Mouse (Mus musculus): Measurements from ENCODE around the gene Myh14. TPM values are rescaled to one million over a fixed set of nuclear protein-coding genes. Genes with fewer than 3 reads are reported as not detected.
A peak's percentile ranks its signal among the peaks of the same experiment; 100 is the strongest.
"Not testable (repeated sequence)": the region's sequence is repeated elsewhere in the genome, so short reads cannot be mapped to it uniquely, and the experiment has no call there.

Myh14 gene
- 2.2 and 2.5 TPM in 2 replicates for polyA plus RNA-seq (2014; fragmentation: Nextera tagmentation; extraction: Ambion mirVana)

DNA sequence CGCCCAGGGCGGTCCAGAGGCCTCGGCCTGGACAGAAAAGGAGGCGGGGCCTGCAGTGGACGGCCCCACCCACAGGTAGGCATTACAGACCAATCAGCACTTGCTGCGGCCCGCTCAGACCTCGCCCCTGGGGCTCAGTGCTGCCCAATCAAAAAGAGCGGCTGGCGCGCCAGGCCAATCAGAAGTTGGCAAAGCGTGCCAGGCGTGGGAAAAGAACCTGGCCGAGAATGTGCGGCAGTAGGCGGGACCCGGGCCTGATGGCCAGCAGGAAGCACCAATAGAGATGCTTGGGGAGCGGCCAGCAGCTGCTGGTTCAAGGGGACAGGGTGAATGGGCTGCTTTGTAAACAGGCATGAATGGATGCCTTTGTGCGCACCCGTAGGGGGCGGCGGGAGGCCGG lies at the start of gene Myh14:
Gene Myh14 (minus strand): TSS at position 41 of the 400 bp plus-strand sequence.
- peak within 1 kb of the TSS; percentile 29 for H3K9ac ChIP-seq (ENCODE audit: low read length)
- peak within 1 kb of the TSS; percentile 25 for H3K4me3 ChIP-seq (ENCODE audit: low read depth, low read length)
- H3K4me2 ChIP-seq (ENCODE audit: low read depth) = peak within 1 kb of the TSS; percentile 33
- peaks cover 17% of the 10 kb centered on the region for H3K27me3 ChIP-seq (ENCODE audit: control insufficient read depth, insufficient read depth, low read length)
- under 1% methylated on average over 23 of the region's 23 CpGs for WGBS
- DNase-seq (ENCODE audit: low spot score) = peak; percentile 92
- H3K9me3 ChIP-seq (ENCODE audit: control insufficient read depth, low read length) = 0 out of 2 replicates have a peak, but pooled peaks cover 2% of the 10 kb centered on the region
- no peak within 1 kb of the TSS for H3K27ac ChIP-seq (ENCODE audit: low read depth, low read length)
- peak; percentile 96 for ATAC-seq (ENCODE audit: insufficient read depth, low FRiP score, low TSS enrichment)
- no peaks in the 10 kb centered on the region for H3K36me3 ChIP-seq (ENCODE audit: control insufficient read depth, insufficient read depth, low read length)
- peaks cover 5% of the 10 kb centered on the region for H3K4me1 ChIP-seq (ENCODE audit: control insufficient read depth, insufficient read depth, low read length)

DNA sequence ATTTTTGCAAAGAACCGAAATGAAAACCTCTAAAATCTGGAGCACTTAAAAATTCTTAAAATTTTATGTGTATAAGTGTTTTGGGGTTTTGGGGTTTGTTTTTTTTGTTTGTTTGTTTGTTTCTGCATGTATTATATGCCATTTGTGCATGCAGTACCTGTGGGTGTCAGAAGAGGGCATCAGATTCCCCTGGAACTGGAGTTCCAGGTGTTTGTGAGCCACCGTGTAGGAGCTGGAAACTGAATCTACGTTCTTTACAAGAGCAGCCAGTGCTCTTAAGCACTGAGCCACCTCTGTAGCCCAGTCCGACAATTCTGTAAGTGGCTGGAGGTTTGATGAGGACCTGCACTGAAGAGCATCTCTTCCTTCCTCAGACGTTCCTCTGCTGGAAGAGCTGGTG lies 39.2 kb upstream of the Myh14 start:
- Histone ChIP-seq H3K4me1 (ENCODE audit: control insufficient read depth, insufficient read depth, low read length) (no peaks in the 10 kb centered on the region), H3K9ac (ENCODE audit: low read length) (no peak overlapping the region), H3K4me3 (ENCODE audit: low read depth, low read length) (no peak overlapping the region), H3K36me3 (ENCODE audit: control insufficient read depth, insufficient read depth, low read length) (no peaks in the 10 kb centered on the region), H3K27me3 (ENCODE audit: control insufficient read depth, insufficient read depth, low read length) (no peaks in the 10 kb centered on the region), H3K4me2 (ENCODE audit: low read depth) (no peak overlapping the region), H3K9me3 (ENCODE audit: control insufficient read depth, low read length) (no peaks in the 10 kb centered on the region), H3K27ac (ENCODE audit: low read depth, low read length) (no peak overlapping the region)
- DNase-seq (ENCODE audit: low spot score) (no peak), ATAC-seq (ENCODE audit: insufficient read depth, low FRiP score, low TSS enrichment) (no peak)
- 89% methylated on average over 5 of the region's 5 CpGs for WGBS

DNA sequence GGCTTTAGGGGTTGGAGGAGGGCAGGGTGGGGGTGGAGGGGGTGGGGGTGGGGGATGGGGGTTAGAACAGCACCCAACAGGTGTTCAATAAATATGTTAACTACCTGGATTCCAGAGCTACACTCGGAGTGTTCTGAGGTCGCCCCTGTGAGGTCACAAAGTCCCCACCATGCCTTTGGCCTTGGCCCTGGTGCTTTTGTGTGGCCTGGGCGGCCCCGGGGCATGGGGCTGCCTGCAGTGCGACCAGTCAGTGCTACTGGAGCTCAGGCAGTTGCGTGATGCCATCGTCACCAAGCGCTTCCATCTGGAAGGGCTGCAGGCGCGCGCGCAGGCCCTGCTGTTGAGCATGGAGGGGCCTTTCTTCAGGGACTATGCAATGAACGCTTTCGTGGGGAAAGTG lies 37.9 kb upstream of the Myh14 start, which contains the start of gene Izumo2:
Gene Izumo2 (plus strand): TSS at position 169 of the 400 bp plus-strand sequence.
- no peak within 1 kb of the TSS for H3K27ac ChIP-seq (ENCODE audit: low read depth, low read length)
- H3K4me2 ChIP-seq (ENCODE audit: low read depth) = no peak within 1 kb of the TSS
- H3K9ac ChIP-seq (ENCODE audit: low read length) = no peak within 1 kb of the TSS
- DNase-seq (ENCODE audit: low spot score) (no peak), ATAC-seq (ENCODE audit: insufficient read depth, low FRiP score, low TSS enrichment) (no peak)
- 68% methylated on average over 14 of the region's 14 CpGs for WGBS
- H3K9me3 ChIP-seq (ENCODE audit: control insufficient read depth, low read length) = no peaks in the 10 kb centered on the region
- no peaks in the 10 kb centered on the region for H3K27me3 ChIP-seq (ENCODE audit: control insufficient read depth, insufficient read depth, low read length)
- H3K36me3 ChIP-seq (ENCODE audit: control insufficient read depth, insufficient read depth, low read length) = no peaks in the 10 kb centered on the region
- H3K4me1 ChIP-seq (ENCODE audit: control insufficient read depth, insufficient read depth, low read length) = no peaks in the 10 kb centered on the region
- H3K4me3 ChIP-seq (ENCODE audit: low read depth, low read length) = no peak within 1 kb of the TSS

DNA sequence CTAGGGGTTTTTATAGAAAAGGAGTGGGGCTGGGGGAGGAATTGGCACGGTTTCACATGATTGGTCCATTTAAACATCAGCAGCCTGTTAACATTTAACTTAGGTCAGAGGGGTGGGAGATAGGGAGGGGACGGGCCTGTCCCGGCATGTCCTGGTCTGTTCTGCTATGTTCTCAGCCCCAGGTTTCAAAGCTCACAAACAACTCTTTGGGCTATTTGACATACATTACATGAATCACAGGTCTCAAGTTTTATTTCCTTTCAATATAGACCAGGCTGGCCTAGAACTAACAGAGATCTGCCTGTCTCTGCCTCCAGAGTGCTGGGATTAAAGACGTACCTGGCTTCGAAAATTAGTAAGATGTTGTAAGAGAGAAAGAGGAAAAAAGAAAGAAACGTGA lies 37.5 kb upstream of the Myh14 start:
- H3K36me3 ChIP-seq (ENCODE audit: control insufficient read depth, insufficient read depth, low read length); H3K9me3 ChIP-seq (ENCODE audit: control insufficient read depth, low read length); H3K27ac ChIP-seq (ENCODE audit: low read depth, low read length); H3K4me1 ChIP-seq (ENCODE audit: control insufficient read depth, insufficient read depth, low read length); H3K4me3 ChIP-seq (ENCODE audit: low read depth, low read length); H3K9ac ChIP-seq (ENCODE audit: low read length); H3K27me3 ChIP-seq (ENCODE audit: control insufficient read depth, insufficient read depth, low read length); DNase-seq (ENCODE audit: low spot score); ATAC-seq (ENCODE audit: insufficient read depth, low FRiP score, low TSS enrichment); H3K4me2 ChIP-seq (ENCODE audit: low read depth): not testable (repeated sequence)
- WGBS = 88% methylated on average over 6 of the region's 6 CpGs

DNA sequence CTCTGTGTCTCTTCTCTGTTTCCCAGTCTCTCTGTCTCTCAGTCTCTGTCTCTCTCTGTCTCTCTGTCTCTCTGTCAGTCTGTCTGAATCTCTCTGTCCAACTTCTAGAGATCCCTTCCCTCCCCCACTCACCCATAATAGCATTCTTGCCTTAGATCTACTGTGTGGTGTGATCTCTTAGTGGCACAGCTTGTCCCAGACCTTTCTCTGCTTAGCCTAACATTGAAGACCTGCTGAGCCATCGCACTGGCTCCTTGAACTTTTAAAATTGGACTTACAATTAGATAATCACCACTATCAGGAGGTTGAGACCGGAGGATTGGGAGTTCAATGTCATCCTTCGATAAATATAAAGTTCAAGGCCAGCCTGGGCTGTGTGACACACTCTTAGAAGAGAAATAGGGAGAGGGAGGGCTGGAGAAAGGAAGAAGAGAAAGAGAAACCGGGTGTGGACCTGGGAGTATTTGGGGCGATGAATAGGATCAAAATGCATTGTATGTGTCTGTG lies 36.6 kb upstream of the Myh14 start:
- ATAC-seq (ENCODE audit: insufficient read depth, low FRiP score, low TSS enrichment) = no peak
- WGBS = 89% methylated on average over 5 of the region's 5 CpGs
- no peaks in the 10 kb centered on the region for H3K36me3 ChIP-seq (ENCODE audit: control insufficient read depth, insufficient read depth, low read length)
- DNase-seq (ENCODE audit: low spot score) = no peak
- no peaks in the 10 kb centered on the region for H3K9me3 ChIP-seq (ENCODE audit: control insufficient read depth, low read length)
- no peaks in the 10 kb centered on the region for H3K27me3 ChIP-seq (ENCODE audit: control insufficient read depth, insufficient read depth, low read length)
- H3K4me3 ChIP-seq (ENCODE audit: low read depth, low read length) = no peak overlapping the region
- H3K27ac ChIP-seq (ENCODE audit: low read depth, low read length) = no peak overlapping the region
- no peak overlapping the region for H3K9ac ChIP-seq (ENCODE audit: low read length)
- no peaks in the 10 kb centered on the region for H3K4me1 ChIP-seq (ENCODE audit: control insufficient read depth, insufficient read depth, low read length)
- no peak overlapping the region for H3K4me2 ChIP-seq (ENCODE audit: low read depth)

DNA sequence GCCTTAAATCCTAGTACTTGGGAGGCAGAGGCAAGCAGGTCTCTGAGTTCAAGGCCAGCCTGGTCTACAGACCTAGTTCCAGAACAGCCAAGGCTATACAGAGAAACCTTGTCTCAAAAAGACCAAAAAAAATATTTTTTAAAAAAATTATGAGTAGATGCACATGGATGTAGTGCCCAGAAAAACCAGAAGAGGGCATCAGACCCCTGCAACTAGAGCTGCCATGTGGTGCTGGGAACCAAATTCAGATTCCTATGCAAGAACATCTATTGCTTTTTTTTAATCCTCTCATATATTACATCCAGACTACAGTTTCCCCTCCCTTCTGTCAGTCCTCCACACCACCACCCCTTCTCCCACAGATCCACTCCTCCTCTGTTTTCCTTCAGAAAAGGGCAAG lies 35.7 kb upstream of the Myh14 start:
- no peak for ATAC-seq (ENCODE audit: insufficient read depth, low FRiP score, low TSS enrichment)
- DNase-seq (ENCODE audit: low spot score) = no peak
- H3K36me3 ChIP-seq (ENCODE audit: control insufficient read depth, insufficient read depth, low read length) = no peaks in the 10 kb centered on the region
- H3K27ac ChIP-seq (ENCODE audit: low read depth, low read length) = no peak overlapping the region
- no peaks in the 10 kb centered on the region for H3K27me3 ChIP-seq (ENCODE audit: control insufficient read depth, insufficient read depth, low read length)
- no peak overlapping the region for H3K4me2 ChIP-seq (ENCODE audit: low read depth)
- H3K4me3 ChIP-seq (ENCODE audit: low read depth, low read length) = no peak overlapping the region
- no peak overlapping the region for H3K9ac ChIP-seq (ENCODE audit: low read length)
- H3K9me3 ChIP-seq (ENCODE audit: control insufficient read depth, low read length) = no peaks in the 10 kb centered on the region
- no peaks in the 10 kb centered on the region for H3K4me1 ChIP-seq (ENCODE audit: control insufficient read depth, insufficient read depth, low read length)

DNA sequence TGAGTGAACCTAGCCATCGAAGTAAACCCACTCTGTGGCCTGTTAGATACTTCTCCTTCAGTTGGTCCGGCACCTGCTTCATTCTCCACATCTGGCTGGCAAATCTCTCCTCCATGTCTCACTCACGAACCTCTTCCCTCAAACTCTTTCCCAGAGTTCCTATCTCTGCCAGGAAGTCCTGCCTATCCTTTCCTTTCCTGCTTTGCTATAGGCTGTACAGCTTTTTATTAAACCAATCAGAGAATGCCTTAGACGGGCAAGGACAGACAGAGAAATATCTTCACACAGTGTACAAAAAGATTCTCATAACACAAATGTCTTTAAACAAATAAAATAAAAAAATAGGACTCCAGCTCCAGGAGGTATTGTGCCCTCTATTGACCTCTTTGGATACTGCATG lies 34.4 kb upstream of the Myh14 start:
- Histone ChIP-seq H3K4me2 (ENCODE audit: low read depth) (no peak overlapping the region), H3K4me3 (ENCODE audit: low read depth, low read length) (no peak overlapping the region), H3K36me3 (ENCODE audit: control insufficient read depth, insufficient read depth, low read length) (no peaks in the 10 kb centered on the region), H3K27ac (ENCODE audit: low read depth, low read length) (no peak overlapping the region), H3K9ac (ENCODE audit: low read length) (no peak overlapping the region), H3K27me3 (ENCODE audit: control insufficient read depth, insufficient read depth, low read length) (no peaks in the 10 kb centered on the region), H3K9me3 (ENCODE audit: control insufficient read depth, low read length) (no peaks in the 10 kb centered on the region), H3K4me1 (ENCODE audit: control insufficient read depth, insufficient read depth, low read length) (no peaks in the 10 kb centered on the region)
- 88% methylated on average over 4 of the region's 4 CpGs for WGBS
- DNase-seq (ENCODE audit: low spot score) (no peak), ATAC-seq (ENCODE audit: insufficient read depth, low FRiP score, low TSS enrichment) (no peak)

DNA sequence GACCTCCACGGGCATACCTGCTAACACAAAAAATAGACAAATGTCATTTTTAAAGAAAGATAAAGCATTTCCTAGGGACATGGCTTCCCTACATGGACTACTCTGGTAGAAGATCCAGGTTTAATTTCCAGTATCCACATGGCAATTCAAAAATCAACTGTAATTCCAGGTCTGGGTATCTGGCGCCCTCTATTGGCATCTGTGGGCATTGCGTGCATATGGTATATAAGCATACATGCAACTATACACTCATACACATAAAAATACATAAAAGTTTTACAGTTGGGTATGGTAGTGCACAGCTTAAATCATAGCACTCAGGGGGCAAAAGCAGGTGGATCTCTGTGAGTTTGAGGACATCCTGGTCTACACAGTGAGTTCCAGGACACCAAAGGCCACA lies 33.7 kb upstream of the Myh14 start:
- no peak overlapping the region for H3K27ac ChIP-seq (ENCODE audit: low read depth, low read length)
- no peaks in the 10 kb centered on the region for H3K36me3 ChIP-seq (ENCODE audit: control insufficient read depth, insufficient read depth, low read length)
- ATAC-seq (ENCODE audit: insufficient read depth, low FRiP score, low TSS enrichment) (no peak), DNase-seq (ENCODE audit: low spot score) (peak; percentile 27)
- WGBS = 64% methylated on average over 3 of the region's 3 CpGs
- H3K4me2 ChIP-seq (ENCODE audit: low read depth) = no peak overlapping the region
- no peaks in the 10 kb centered on the region for H3K27me3 ChIP-seq (ENCODE audit: control insufficient read depth, insufficient read depth, low read length)
- no peak overlapping the region for H3K9ac ChIP-seq (ENCODE audit: low read length)
- no peaks in the 10 kb centered on the region for H3K9me3 ChIP-seq (ENCODE audit: control insufficient read depth, low read length)
- H3K4me1 ChIP-seq (ENCODE audit: control insufficient read depth, insufficient read depth, low read length) = no peaks in the 10 kb centered on the region
- H3K4me3 ChIP-seq (ENCODE audit: low read depth, low read length) = no peak overlapping the region

DNA sequence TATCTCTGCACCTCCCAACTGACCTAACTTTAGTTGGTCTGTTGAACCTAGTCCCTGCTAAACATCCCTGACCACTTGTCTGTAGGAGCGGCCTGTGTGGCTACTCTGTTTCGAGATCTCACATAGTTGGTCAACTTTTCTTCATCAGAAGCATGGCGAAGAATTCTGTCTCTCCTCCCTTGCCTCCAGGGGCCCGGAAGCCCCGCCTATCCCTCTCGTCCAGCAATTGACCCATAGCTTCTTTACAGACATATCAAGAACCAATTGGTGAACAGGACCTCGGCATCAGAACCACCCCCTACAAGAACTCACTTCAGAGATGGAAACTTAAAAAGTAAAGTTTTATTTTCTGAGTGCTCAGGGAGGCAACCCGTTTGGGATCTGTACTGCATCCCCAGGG lies 32.3 kb upstream of the Myh14 start:
- H3K27ac ChIP-seq (ENCODE audit: low read depth, low read length) = no peak overlapping the region
- DNase-seq (ENCODE audit: low spot score) (no peak), ATAC-seq (ENCODE audit: insufficient read depth, low FRiP score, low TSS enrichment) (no peak)
- H3K36me3 ChIP-seq (ENCODE audit: control insufficient read depth, insufficient read depth, low read length) = no peaks in the 10 kb centered on the region
- H3K9ac ChIP-seq (ENCODE audit: low read length) = no peak overlapping the region
- H3K9me3 ChIP-seq (ENCODE audit: control insufficient read depth, low read length) = no peaks in the 10 kb centered on the region
- H3K27me3 ChIP-seq (ENCODE audit: control insufficient read depth, insufficient read depth, low read length) = no peaks in the 10 kb centered on the region
- 75% methylated on average over 8 of the region's 8 CpGs for WGBS
- H3K4me1 ChIP-seq (ENCODE audit: control insufficient read depth, insufficient read depth, low read length) = no peaks in the 10 kb centered on the region
- H3K4me3 ChIP-seq (ENCODE audit: low read depth, low read length) = no peak overlapping the region
- H3K4me2 ChIP-seq (ENCODE audit: low read depth) = no peak overlapping the region

Measured in neural tube, embryonic 11.5 days (tissue).